Mouse (Mus musculus) lung, postnatal 0 days (tissue): ENCODE measurements at regions not wholly inside any gene's neighbourhood (a gene's known extent, or its start where the extent isn't known, plus 50 kb on each side); places are given as distances from the start of the nearest gene placed in this dataset.

Source experiments
- CTCF ChIP-seq: IDR thresholded peaks from 2 replicates; pipeline ENCODE4 v1.5.1; 2016; ENCODE audit warnings: antibody characterized with exemption, mild to moderate bottlenecking
- EP300 ChIP-seq: IDR thresholded peaks from 2 replicates; pipeline ENCODE4 v1.6.1; 2016; ENCODE audit warnings: antibody characterized with exemption, mild to moderate bottlenecking, control low read depth

- TF ChIP-seq CTCF (no peak), EP300 (no peak)
Measured at GRCm38 (mm10) chr17:88352960-88353359, 87.6 kb upstream of the Foxn2 start.
